Mouse (Mus musculus): ENCODE data around the gene Gsdma3. TPM values are rescaled to one million over a fixed set of nuclear protein-coding genes. Genes with fewer than 3 reads are reported as not detected.

The Gsdma3 gene
- 10 to 100 TPM; 12.9 to 17.0 TPM for total RNA-seq (2021)
- long read RNA-seq, experiment 1, partial matches to known transcripts, result 8 of 9 reads
- long read RNA-seq, experiment 1, other reads (novel, unspliced or antisense), result 1 of 9 reads
- long read RNA-seq, experiment 2, result 0 reads

DNA sequence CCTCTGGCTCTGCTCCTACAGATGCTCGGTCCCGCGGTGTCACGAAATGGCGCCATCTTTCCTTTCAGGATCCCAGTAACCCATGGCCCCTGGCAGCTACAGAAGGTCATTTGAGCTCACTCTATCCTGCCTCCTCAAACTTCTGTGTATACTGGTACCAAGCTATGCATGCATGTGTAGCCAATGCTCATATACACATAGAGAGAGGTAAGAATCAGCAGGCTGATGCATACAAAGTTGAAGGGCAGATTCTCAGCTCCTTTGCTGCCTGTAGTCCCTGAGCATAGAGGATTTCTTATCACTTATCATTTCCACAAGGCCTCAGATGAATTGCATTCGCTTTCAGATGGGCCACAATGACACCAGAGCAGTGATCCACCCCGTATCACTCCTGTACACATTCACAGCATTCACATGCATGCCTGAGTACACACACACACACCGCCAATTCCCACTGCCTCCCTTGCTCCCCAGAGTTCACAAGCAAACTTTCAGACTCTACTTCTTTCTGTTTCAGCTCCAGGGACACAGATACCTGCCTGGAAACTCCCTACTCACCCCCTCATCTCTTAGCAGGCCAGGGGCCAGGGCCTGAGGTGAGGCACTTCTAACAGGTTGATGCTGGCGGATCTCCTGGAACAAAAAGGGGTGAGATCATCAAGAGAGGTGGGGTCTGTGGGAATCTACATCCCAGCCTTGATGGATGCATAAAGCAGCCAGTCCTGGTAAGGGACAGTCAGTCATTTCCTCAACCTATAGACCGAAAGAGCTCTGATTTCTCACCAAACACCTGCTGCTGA lies at the start of gene Gsdma3, which contains the start of gene Gm12355:
Gene Gsdma3 (plus strand): TSS at position 750 of the 800 bp plus-strand sequence.
Gene Gm12355 (minus strand): TSS at position 51 of the 800 bp plus-strand sequence.
- DNase-seq, result no peak

DNA sequence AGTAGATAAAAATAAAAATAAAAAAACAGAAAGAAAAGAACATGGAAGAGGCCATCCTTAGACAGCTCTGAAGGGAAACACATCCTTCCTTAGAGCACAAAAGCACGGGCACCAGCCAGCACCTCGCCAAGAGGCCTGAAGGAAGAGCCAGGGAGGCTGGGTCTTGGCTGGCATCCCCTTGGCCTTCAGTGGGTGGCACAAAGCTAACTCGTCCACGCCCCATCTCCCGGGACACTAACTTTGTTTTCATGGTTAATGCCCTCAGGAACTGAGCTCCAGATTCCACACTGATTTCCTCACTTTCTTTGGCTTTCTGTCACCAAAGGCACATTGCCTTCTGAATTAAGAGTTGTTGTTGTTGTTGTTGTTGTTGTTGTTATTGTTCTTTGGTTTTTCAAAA lies 48.4 kb upstream of the Gsdma3 start:
- DNase-seq, result peak in 1 of 2 experiments; percentile 69

DNA sequence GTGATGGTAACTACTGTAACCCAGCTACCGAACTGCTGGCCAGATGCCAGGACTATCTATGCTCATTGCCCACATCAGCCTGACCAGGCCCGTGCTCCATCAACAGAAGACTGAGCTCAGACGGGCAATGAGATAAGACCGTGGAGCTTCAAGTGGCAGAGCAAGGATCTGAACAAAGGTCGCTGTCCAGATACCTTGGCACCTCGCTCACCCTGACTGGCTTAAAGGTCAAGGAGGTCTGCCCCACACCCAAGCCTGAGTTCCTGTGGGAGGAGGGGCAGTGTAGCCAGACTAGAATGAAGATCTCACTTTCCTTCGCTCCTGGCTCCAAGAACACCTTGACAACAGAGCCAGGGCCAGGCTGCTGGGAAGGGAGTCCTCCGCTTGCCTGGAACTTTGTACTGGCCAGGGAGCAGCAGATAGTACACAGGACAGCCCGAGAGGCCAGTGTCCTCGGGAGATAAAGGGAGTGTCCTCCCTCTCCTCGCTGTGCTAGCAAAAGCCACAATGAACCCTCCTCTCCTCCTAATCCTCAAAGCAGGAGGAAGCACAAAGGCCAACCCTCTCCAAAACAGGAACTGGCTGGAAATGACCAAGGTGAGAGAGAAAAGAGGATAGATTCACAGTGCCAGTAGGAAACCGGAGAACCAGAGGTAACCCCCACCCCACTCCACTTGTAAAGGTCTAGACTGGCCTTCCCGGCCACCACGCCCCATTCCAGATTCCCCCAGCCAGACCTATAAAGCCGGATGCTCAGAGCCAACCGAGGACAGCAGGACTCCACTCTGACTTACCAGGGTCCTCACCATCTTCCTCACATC lies 45.6 kb upstream of the Gsdma3 start:
- peak; percentile 60 to 67 for DNase-seq

DNA sequence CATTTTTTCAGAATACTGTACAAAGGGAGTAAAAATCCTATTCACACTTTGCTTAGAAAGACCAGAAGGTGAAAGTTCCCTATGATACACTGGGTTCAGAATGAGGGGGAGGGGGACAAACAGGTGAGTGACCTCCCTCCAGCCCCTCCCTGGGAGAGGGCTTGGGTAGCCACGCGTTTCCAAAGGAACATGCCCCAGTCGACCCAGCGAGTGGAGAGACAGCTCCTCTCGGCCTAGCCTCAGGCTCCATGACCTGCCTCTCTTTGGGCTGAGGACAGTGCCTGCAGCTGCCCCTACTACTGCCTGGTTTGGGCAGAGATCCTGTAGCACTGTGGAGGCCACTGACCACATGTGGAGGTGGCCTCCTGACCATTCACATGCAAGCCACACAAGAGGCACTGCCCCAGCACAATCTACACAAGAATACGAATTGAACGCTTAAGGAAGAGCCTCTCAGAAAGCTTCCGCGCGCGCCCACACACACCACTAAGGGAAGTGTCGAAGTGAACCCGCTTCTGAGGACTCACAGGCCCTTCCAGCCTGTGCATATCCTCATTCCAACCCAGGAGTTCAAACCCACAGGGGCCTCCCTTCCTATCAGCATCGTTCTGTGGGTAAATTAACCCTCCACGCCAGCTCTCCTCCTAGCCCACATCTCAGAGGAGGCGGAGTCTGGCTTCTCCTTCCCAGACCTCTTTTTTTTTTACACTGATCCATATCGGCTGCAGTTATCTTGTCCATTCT lies 44.7 kb upstream of the Gsdma3 start:
- no peak for DNase-seq

DNA sequence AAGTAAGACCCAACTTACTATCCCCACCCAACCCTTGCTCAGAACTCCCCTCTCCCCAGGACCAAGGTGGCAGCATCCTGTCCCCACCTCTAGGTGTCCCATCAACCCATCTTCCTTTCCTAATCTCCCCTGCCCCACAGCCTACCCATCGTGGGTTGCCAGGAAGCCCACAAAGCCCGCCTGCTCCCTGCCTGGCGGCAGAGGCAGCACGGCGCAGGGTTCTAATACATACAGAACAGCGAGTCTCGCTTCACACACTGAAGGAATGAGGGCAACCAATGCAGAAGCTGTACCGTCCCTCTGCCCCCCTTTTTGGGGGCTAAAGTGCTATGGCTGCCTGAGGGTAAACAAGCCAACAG lies 44.2 kb upstream of the Gsdma3 start:
- no peak for DNase-seq

DNA sequence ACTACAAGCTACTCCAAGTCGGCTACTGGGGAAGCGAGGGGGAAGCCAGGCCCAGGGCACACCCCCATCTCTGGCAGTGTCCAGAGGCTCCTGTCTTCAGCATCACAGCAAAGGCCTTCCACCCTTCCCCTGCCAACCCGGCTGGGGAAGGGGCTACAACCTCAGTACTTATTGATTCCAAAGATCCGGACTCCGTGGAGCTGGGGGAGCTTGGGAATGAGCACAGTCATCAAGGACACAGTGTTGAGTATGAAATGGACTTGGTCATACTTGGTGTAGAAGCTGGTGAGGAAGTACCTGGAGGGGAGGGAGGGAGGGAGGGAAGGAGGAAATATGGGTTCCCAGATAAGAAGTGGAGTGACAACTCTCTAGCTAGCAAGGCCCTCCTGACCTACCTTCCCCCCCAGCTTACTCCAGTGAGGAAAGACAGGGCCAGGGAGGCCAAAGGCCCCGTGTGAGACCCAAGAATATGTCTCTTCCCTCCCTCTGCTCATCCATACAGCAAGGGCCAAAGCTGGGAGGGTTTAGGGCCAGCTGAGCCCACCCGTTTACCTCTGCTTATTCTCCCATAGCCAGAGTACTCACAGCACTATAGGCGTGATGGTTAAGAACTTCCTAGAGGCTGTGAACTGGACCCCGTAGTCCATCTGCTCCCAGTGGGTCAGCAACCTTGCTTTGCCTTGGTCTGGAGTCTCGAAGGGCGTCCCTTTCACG lies 43.5 kb upstream of the Gsdma3 start:
- DNase-seq, result no peak

DNA sequence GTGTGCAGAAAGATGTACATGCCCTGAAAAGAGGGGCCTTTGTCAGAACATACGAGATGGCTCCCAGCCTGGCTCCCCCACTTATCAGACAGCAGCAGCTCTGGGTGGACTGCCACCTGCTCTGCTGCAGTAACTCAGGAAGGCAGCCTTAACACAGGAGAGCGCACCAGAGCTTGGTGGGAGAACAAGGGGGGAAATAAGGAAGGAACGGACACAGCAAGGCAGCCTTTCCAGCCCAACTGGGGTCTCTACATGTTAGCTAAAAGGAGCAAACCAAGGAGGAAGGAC lies 43.0 kb upstream of the Gsdma3 start:
- no peak for DNase-seq

DNA sequence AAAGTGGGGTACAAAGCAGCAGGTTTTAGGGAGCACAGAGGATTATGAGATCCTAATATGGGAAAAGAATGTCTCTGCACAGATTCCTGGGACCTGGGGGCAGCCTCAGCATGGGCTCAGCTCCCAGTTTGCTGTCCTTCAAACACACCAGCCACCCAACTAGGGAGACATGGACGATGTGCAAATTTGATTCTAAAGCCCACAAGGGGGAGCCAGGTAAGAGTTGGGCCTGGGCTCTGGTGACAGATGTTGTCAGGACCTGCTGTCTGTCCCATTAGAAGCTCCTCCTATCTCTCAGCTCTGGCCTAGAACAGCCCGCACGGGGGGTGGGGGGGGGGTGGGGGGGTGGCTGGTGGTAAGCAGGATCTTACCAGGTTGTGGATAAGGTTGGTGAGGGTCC lies 42.6 kb upstream of the Gsdma3 start:
- no peak for DNase-seq

DNA sequence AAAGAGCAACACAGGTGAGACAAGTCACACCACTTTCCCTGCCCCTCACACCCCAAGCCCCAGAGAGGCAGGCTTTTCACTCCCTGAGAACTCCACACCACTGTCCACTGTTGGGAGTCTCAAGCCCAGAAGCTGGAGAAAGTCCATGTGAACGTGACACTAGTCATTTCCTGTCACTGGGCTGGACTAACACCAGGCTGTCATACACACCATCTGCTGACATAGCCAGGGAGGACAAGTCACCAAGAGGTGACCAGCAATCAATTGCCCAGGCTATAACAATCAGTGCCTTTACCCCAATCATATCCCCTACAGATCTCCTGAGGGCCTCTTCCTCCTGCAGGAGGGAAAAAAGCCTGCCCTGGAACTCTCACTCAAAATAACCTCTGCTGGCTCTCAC lies 42.0 kb upstream of the Gsdma3 start:
- no peak for DNase-seq

DNA sequence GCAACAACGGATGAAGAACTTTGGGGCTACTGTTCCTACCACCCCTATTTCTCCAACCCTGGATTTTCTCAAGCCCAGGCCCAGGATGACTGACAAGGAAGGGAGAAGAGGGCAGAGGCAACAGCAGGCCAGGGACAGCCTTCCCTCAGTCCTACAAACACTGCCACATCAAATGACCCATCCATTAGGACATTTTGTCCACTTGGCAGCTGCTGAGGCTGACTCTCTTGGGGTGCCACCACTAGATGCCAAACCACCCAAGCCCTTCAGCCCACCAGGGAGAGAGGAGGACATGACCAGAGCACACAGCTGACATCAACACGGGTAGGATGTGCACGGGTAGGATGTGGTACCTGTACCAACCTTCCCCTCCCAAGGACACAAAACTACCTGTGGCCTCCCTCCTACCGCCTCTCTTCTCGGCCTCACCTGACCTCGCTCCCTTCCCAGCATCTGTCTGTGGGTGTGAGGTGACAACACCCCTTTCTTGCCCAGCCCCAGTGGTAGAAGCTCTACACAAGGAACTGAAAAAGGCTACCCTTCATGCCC lies 41.5 kb upstream of the Gsdma3 start:
- DNase-seq, result no peak

DNA sequence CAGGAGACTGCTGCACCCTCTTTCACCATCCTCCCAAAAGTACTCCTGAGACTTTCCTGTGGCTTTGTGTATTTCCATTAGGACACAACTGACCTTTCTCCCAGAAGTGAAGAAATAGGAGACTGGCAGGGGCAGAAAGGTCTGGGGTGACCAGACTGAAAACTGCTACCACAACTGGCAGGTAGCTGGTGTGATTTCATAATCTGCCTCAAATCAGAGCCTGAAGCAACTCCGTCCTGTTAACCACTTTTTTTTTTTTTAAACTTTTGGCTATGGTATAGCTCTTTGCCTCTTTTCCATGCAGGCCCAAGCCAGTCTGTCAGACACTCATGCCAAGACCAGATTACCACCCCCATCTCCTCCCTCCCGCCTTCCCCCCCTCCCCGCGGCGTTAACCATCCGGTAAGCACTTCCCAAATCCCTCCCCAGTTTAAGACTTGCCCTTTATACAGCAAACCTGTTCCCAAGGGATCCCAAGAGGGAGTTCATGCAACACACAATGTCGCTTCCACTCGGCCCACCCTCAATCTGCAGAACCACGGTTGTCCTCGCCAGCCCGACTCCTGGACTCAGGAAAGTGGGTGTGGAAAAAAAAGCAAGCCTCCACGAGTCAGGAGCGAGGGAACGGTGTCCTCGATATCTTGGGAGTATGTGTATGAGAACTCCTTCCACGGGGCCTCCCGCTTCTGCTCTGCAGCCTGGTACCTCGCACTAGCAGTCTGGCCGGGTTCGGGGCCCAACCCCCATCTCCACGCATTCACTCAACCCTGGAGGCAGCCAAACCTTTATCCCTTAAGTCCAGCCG lies 39.9 kb upstream of the Gsdma3 start:
- peak in 1 of 2 experiments; percentile 32 for DNase-seq

DNA sequence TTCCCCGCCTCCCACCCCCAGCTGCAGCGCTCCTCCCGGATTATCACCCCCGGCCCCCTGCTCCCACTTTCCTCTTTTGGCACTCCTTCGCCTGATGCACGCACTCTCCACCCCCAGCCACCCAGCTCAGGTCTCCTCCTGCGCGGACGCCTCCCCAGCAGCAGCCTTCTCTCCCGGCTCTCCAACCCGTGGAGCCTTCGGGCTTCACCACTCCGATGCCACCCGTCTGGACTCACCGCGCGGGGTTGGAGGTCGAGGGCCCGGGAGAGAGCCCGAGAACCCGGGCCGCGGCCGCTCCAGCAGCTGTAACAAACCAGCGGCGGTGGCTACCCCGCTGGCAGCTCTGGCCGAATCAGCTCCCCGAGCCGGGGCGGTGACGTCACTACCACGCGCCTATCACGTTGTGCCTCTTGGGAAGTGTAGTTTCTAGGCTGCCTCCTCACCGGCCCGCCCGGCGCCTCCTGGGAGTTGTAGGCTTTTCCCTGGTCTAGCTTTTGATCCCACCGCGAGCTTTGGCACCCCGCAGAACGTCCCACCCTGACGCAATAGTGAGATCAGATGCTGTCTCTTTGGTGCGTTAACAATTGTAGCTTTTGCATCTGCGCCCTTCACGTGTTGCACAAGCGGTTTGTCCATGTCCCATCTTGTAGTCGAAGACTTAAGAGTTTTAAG lies 39.1 kb upstream of the Gsdma3 start, which contains the start of gene Ormdl3:
Gene Ormdl3 (minus strand): TSS at position 477 of the 672 bp plus-strand sequence.
- peak; percentile 99 for DNase-seq

DNA sequence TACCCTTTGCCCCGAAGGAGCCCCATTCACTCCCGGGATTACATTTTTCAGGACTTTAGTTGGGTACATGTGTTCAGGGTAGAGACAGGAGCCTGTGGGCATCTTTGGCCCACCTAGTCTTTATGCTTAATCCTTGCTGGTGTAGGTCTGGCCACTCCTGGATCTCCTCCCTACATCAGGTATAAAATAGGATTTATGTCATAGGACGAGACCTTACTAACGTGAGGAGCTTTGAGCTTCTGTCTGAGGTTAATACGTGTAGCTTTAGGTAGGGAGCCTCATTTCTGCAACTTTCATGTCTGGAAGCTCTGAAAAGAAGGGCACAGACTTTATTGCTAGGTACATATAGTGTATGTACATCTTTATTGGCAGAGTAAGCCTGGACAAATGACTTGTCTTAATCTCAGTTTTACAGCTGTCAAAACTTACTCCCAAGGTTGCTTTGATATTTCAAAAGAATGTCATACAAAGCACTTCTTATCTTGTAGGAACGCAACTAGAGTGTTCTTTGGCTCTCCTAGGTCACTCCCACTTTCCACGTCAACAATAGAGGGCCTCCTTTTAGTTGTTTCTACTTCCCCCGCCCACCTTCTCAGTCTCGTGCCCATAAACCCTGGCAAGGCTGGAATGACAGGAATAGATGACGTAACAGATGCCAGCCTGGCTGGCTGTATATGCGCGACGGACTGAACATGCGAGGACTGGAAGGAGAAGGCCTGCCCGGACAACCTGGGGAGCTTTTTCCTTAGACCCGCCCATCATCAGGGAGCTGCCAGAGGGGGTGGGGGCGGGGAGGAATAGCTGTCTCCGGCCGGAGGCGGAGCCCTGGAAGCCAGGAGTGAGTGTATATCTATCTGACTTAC lies 38.2 kb upstream of the Gsdma3 start:
- DNase-seq, result peak; percentile 84 to 89

DNA sequence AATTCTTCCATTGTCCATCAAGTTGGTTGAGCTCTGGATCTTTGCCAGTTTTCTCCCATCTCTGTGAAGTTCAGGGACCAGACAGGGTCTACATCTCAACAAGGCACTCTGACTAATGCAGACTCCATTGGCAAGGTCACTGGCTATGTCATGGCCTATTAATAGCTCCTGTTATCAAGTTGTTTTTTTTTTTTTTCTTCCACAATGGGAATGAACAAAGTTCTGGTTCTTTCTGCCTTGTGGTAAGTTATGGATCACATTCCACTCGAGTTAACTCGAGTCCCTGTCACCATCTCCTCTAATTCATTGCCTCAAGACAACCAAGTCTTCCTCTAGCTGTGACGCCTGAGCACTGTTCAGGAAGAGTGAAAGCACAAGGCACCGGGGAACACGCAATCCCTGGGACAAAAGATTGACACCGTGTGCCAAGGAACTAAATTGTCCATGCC lies 37.3 kb upstream of the Gsdma3 start:
- DNase-seq, result peak; percentile 52 to 65

DNA sequence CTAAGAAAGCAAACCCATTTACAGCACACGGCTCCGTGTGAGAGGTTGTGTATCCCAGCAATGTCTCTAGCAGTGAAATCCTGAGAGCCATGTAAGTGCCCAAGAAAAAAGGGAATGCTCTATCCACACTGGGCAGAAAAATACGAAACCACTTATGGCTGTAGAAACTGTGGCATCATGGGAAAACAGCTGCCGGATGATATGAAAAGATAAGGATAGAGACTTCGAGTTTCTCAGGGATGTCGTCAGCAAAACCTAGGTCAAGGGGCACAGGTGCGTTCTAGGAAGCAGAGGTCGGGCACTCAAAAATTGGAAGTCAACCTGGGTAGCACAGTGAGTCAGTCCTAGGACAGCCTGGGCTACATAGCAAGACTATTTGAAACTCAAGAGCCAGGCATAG lies 36.9 kb upstream of the Gsdma3 start:
- no peak for DNase-seq

DNA sequence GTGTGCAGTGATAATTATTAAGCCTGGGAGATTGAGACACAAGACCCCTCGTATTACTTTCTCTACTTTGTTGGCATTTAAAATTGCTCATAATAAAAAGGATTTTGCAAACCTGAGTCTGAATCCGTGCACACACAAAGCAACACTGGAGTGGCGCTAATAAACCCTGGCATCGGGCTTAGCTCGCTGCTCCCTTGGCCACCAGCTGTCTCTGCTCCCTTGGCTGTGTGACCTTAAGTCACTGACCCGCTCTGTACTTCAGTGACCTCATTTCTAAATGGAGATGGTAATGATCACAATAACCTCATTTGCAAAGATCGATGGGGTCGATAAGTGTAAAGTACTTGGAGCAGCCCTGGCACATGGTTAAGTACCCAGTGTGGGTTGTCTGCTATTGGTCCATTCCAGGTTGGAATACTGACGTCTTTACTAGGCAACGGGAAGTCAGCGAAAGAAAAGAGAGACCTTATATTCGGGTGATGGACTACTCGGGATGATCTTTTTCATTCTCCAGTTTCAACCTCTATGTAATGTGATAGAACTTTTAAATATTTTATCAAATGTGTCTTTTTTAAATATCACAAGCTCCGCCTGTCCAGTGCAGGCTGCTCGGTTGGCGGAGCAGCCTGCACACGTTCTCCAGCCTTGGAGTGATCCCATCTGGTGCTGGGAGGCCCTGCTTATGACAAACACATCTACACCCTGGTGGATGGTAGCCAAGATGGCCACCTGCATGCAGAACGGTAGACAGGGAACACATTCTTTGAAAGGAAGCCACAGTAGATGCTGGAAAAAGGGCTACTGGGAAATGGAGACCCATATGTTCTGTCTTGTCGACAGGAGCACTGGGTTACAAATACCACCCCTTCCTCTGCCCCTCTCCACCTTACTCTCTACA lies 35.4 kb upstream of the Gsdma3 start:
- DNase-seq, result no peak

DNA sequence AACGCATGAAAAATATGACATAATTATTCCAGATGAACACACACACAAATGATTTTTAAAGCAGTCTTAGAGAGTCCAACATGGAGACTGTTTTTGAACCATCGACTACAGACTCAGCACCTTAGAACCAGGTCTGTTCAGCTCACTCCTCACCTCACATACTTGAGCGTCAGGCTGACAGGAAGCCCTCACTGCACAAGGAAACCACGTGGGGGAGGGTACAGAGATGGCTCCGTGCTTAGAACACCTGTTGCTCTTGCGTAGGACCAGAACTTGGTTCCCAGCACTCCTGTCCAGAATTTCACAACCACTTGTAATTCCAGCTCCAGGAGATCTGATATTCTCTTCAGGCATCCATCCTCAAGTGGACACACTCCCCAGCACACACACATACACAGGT lies 31.1 kb upstream of the Gsdma3 start:
- no peak for DNase-seq

DNA sequence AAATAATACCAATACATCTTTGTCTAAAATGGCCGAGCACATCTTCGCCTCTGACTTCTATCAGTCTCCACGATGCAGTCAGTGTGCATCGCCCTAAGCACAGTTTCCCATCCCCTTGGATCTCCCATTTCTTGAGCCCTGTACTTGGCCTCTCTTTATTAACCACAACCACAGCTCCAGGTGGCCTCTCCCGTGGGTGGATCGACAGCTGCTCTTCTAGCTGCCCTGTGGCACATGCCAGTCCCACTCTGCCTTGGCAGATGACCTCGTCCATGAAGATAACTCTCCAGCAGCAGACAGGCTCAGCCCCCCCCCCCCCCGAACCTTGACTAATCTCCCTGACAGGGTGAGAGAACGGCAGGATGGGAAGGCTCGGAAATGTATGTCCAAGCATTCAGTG lies 30.7 kb upstream of the Gsdma3 start:
- DNase-seq, result no peak

All from adrenal gland, postnatal 36 days (tissue).